Mouse (Mus musculus) stomach, postnatal 0 days (tissue): ENCODE measurements around the gene Pcca. TPM values are rescaled to one million over a fixed set of nuclear protein-coding genes. Genes with fewer than 3 reads are reported as not detected.

Experiments
- ATAC-seq: fragments of 200-750 bp; cut with Nextera tagmentation; 2 replicates; pipeline ENCODE4 v1.8.0; 2017; ENCODE audit not compliant: low FRiP score, low TSS enrichment
- DNase-seq: peaks from one replicate; pipeline ENCODE4 v3.0.0-alpha.2; 2016; ENCODE audit warnings: low spot score
- H3K27ac ChIP-seq: fragments of 300-500 bp; sonication (generic); replicated peaks from 2 replicates; pipeline ENCODE4 v1.5.1; 2014; ENCODE audit warnings: mild to moderate bottlenecking, control low read depth
- H3K27me3 ChIP-seq: fragments of 300-500 bp; sonication (generic); 2 replicates; pipeline ENCODE4 v1.6.1; 2014; ENCODE audit warnings: low read length; ENCODE audit not compliant: control insufficient read depth, insufficient read depth
- H3K36me3 ChIP-seq: fragments of 300-500 bp; sonication (generic); 2 replicates; pipeline ENCODE4 v1.6.1; 2014; ENCODE audit warnings: low read length, mixed read lengths; ENCODE audit not compliant: control insufficient read depth, insufficient read depth
- H3K4me1 ChIP-seq: fragments of 300-500 bp; sonication (generic); replicated peaks from 2 replicates; pipeline ENCODE4 v1.6.1; 2014; ENCODE audit warnings: antibody characterized with exemption; ENCODE audit not compliant: control insufficient read depth, insufficient read depth
- H3K4me2 ChIP-seq: fragments of 300-500 bp; sonication (generic); replicated peaks from 2 replicates; pipeline ENCODE4 v1.6.1; 2014; ENCODE audit warnings: low read depth, mild to moderate bottlenecking, control low read depth, moderate library complexity
- H3K4me3 ChIP-seq: fragments of 300-500 bp; sonication (generic); 2 replicates; pipeline ENCODE4 v1.5.1; 2014; ENCODE audit warnings: low read depth, low read length, control low read depth
- H3K9ac ChIP-seq: fragments of 300-500 bp; sonication (generic); 2 replicates; pipeline ENCODE4 v1.6.1; 2014; ENCODE audit warnings: mild to moderate bottlenecking, low read length, control low read depth, mixed read lengths
- H3K9me3 ChIP-seq: fragments of 300-500 bp; sonication (generic); 2 replicates; pipeline ENCODE4 v1.6.1; 2016; ENCODE audit warnings: low read length; ENCODE audit not compliant: control insufficient read depth
- CTCF ChIP-seq: IDR thresholded peaks from 2 replicates; pipeline ENCODE4 v1.5.1; 2016; ENCODE audit warnings: antibody characterized with exemption, low read depth, mild to moderate bottlenecking, moderate library complexity
- EP300 ChIP-seq: optimal IDR thresholded peaks from 2 replicates; pipeline ENCODE3; 2016; ENCODE audit warnings: antibody characterized with exemption
- WGBS: fragments of 180-500 bp; shearing (Covaris S2); extraction: QIAGEN DNeasy Blood & Tissue Kit; methylation state at CpG from one replicate; pipeline ENCODE4 v1.1.7; 2014; 5-methylcytosine and 5-hydroxymethylcytosine counted together
- polyA plus RNA-seq: library from polyadenylated mRNA; unstranded; fragments of >200 nt; fragmentation: Nextera tagmentation; extraction: Ambion mirVana; gene quantifications from 2 replicates; pipeline ENCODE4 v1.2.1, GENCODE M21; 2015

The Pcca gene
- polyA plus RNA-seq, 1 experiment from 2014 or later, result 8.2 TPM

DNA sequence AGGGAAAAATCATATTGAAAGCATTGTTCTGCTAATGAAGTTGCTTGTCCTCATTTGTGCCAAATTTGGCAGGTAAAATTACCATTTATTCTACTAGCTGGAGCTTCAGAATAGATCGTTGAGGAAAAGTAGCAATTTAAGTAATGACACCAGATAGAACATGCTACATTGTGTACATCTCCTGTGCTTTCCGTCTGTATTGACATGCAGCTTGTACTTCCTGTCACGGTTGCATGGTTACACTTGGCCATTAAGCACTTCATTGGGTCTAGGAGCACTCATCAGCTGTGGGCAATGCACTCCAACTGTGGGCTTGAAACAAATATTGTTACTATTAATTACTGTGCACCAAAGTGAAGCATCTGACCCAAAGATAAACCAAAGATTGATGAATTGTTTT lies 225.8 kb downstream of the Pcca start:
- H3K27ac ChIP-seq, result no peak overlapping the region
- TF ChIP-seq EP300, result no peak
- no peak for TF ChIP-seq CTCF
- H3K27me3 ChIP-seq, result no peaks in the 10 kb centered on the region
- ATAC-seq (no peak), DNase-seq (no peak)
- H3K4me2 ChIP-seq, result no peak overlapping the region
- H3K4me3 ChIP-seq, result no peak overlapping the region
- H3K9ac ChIP-seq, result no peak overlapping the region
- H3K36me3 ChIP-seq, result no peaks in the 10 kb centered on the region
- H3K4me1 ChIP-seq, result no peaks in the 10 kb centered on the region
- no peaks in the 10 kb centered on the region for H3K9me3 ChIP-seq
- WGBS, result 54% methylated on average over 3 of the region's 3 CpGs

DNA sequence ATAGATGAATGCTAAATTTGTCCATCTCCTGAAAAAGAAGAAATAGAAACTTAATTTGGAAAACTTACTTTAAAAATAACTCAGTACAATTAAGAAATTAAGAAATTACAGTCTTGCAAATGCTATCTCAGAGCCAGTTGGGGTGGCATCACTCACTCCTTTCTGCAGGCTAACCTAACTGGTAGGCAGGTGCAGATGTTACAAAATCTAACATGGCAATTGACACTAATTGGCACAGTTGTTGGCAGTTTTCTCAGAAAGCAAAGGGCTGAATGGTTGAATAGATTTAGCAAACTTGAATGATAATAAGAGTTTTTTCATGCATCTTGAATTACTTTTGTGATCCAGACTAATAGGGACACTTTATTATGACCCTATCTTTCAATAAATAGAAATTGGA lies 226.7 kb downstream of the Pcca start:
- DNase-seq, result no peak
- Histone ChIP-seq H3K4me2 (no peak overlapping the region), H3K4me1 (no peaks in the 10 kb centered on the region), H3K27ac (no peak overlapping the region), H3K9ac (no peak overlapping the region), H3K4me3 (no peak overlapping the region), H3K9me3 (no peaks in the 10 kb centered on the region), H3K36me3 (no peaks in the 10 kb centered on the region), H3K27me3 (no peaks in the 10 kb centered on the region)
- no peak for TF ChIP-seq EP300
- no peak for TF ChIP-seq CTCF
- no peak for ATAC-seq

DNA sequence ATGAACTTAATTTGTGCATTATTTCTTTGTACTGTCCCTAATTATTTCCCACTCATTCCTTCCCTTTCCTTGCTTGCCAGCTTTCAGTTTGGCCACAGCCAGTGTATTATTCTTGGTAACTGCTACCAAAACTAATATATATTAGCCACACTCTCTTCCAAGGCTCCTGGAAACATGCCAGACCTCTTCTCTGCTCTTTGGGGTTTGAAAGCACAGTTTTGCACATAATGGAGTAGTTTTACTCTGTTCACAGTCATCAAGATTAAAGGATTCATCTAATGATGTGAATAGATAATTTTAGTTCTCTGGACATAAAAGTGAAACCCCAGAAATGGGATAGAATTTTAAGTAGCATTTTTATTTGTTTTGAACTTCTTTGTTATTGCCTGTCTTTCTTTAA lies 228.5 kb downstream of the Pcca start:
- ATAC-seq (no peak), DNase-seq (no peak)
- Histone ChIP-seq H3K4me2 (no peak overlapping the region), H3K9me3 (no peaks in the 10 kb centered on the region), H3K4me3 (no peak overlapping the region), H3K27me3 (no peaks in the 10 kb centered on the region), H3K9ac (no peak overlapping the region), H3K27ac (no peak overlapping the region), H3K4me1 (no peaks in the 10 kb centered on the region), H3K36me3 (no peaks in the 10 kb centered on the region)
- no peak for TF ChIP-seq CTCF
- no peak for TF ChIP-seq EP300

GRCm38 (mm10) chr14:122765951-122766350 lies 231.8 kb downstream of the Pcca start:
- H3K9me3 ChIP-seq, result no peaks in the 10 kb centered on the region
- H3K4me1 ChIP-seq, result no peaks in the 10 kb centered on the region
- no peak for ATAC-seq
- TF ChIP-seq CTCF (no peak), EP300 (no peak)
- no peak for DNase-seq
- no peaks in the 10 kb centered on the region for H3K36me3 ChIP-seq
- no peak overlapping the region for H3K4me3 ChIP-seq
- H3K9ac ChIP-seq, result no peak overlapping the region
- H3K4me2 ChIP-seq, result no peak overlapping the region
- 37% methylated on average over 2 of the region's 2 CpGs for WGBS
- H3K27me3 ChIP-seq, result no peaks in the 10 kb centered on the region
- no peak overlapping the region for H3K27ac ChIP-seq

- H3K9me3 ChIP-seq, result no peaks in the 10 kb centered on the region
- H3K4me2 ChIP-seq, result no peak overlapping the region
- H3K9ac ChIP-seq, result no peak overlapping the region
- no peaks in the 10 kb centered on the region for H3K4me1 ChIP-seq
- no peak for DNase-seq
- no peaks in the 10 kb centered on the region for H3K27me3 ChIP-seq
- ATAC-seq, result no peak
- 90% methylated on average over 5 of the region's 5 CpGs for WGBS
- no peak overlapping the region for H3K27ac ChIP-seq
- no peak overlapping the region for H3K4me3 ChIP-seq
- H3K36me3 ChIP-seq, result no peaks in the 10 kb centered on the region
- no peak for TF ChIP-seq CTCF
- no peak for TF ChIP-seq EP300
These were observed 232.3 kb downstream of the Pcca start for GRCm38 (mm10) chr14:122766448-122766847.

DNA sequence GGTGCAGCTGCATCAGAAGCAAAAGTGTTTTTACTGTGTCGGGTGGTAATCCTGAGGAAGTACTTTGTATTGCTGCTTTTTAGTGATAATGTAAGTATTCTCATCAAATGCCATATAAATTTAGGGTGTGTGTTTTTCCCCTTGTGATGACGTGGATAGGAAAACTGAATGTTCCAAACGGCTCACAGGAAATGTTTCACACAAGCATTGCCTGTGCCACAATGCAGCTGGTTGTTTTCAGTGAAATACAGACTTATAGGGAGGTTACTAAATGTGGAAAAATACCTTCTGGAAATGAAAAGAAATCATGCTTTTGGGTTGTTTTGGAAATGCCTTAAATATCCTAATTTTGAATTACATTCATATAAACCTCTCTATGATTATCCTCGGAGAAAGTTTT lies 250.6 kb downstream of the Pcca start:
- Histone ChIP-seq H3K4me1 (no peaks in the 10 kb centered on the region), H3K27ac (no peak overlapping the region), H3K36me3 (no peaks in the 10 kb centered on the region), H3K27me3 (no peaks in the 10 kb centered on the region), H3K4me2 (no peak overlapping the region), H3K9me3 (no peaks in the 10 kb centered on the region), H3K9ac (no peak overlapping the region), H3K4me3 (no peak overlapping the region)
- DNase-seq (no peak), ATAC-seq (no peak)
- no peak for TF ChIP-seq CTCF
- TF ChIP-seq EP300, result no peak
- 67% methylated on average over 4 of the region's 4 CpGs for WGBS
